Mouse (Mus musculus) lung, embryonic 15.5 days (tissue): ENCODE results near the gene Gpn3. TPM values are rescaled to one million over a fixed set of nuclear protein-coding genes. Genes with fewer than 3 reads are reported as not detected.
A peak's percentile ranks its signal among the peaks of the same experiment; 100 is the strongest.
"Not testable (repeated sequence)": the region's sequence is repeated elsewhere in the genome, so short reads cannot be mapped to it uniquely, and the experiment has no call there.

Experiments used
- ATAC-seq: fragments of 200-750 bp; cut with Nextera tagmentation; 2 replicates; pipeline ENCODE4 v1.8.0; 2017; ENCODE audit warnings: moderate number of reproducible peaks, borderline replicate concordance; ENCODE audit not compliant: low FRiP score, low TSS enrichment; ENCODE audit errors: extremely low read depth
- H3K27ac ChIP-seq: fragments of 300-500 bp; sonication (generic); 2 replicates; pipeline ENCODE4 v1.5.1; 2015; ENCODE audit warnings: moderate library complexity, mild to moderate bottlenecking, inconsistent platforms
- H3K27me3 ChIP-seq: fragments of 300-500 bp; sonication (generic); 2 replicates; pipeline ENCODE4 v1.6.1; 2015; ENCODE audit warnings: inconsistent platforms
- H3K36me3 ChIP-seq: fragments of 300-500 bp; sonication (generic); 2 replicates; pipeline ENCODE4 v1.6.1; 2015; ENCODE audit warnings: inconsistent platforms
- H3K4me1 ChIP-seq: fragments of 300-500 bp; sonication (generic); 2 replicates; pipeline ENCODE4 v1.6.1; 2015; ENCODE audit warnings: inconsistent platforms
- H3K4me2 ChIP-seq: fragments of 300-500 bp; sonication (generic); 2 replicates; pipeline ENCODE4 v1.6.1; 2015; ENCODE audit warnings: inconsistent platforms, mild to moderate bottlenecking, moderate library complexity
- H3K4me3 ChIP-seq: fragments of 300-500 bp; sonication (generic); 2 replicates; pipeline ENCODE4 v1.5.1; 2015; ENCODE audit warnings: mild to moderate bottlenecking, inconsistent platforms
- H3K9ac ChIP-seq: fragments of 300-500 bp; sonication (generic); 2 replicates; pipeline ENCODE4 v1.6.1; 2015; ENCODE audit warnings: inconsistent platforms
- H3K9me3 ChIP-seq: fragments of 300-500 bp; sonication (generic); 2 replicates; pipeline ENCODE4 v1.6.1; 2016; ENCODE audit warnings: inconsistent platforms
- WGBS: fragments of 180-500 bp; shearing (Covaris S2); methylation state at CpG from one replicate; pipeline ENCODE4 v1.1.7; 2015; 5-methylcytosine and 5-hydroxymethylcytosine counted together
- polyA plus RNA-seq: library from polyadenylated mRNA; unstranded; fragments of >200 nt; fragmentation: Nextera tagmentation; extraction: Ambion mirVana; gene quantifications from 2 replicates; pipeline ENCODE4 v1.2.1, GENCODE M21; 2015

The Gpn3 gene
- polyA plus RNA-seq, 1 experiment from 2014 or later, result 70.5 TPM

DNA sequence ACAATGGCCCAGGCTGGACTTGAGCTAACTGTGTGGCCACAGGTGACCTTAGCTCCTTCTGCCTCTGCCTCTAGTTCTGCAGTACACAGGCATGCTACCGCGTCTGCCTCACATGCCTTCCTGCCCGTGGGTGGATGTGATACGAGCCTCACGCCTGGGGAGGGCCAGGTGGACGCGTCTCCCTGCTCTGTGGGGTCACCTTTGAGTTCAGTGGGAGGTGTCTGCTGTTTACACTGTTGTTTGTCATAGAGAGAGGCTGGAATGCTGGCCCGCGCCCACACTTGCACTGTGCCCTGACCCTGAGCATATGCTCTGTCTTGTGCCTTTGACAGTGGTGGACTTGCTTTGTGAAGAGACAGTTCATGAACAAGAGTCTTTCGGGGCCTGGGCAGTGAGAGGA lies 33.9 kb downstream of the Gpn3 start:
- Histone ChIP-seq H3K36me3 (peaks cover 64% of the 10 kb centered on the region), H3K4me3 (no peak overlapping the region), H3K27ac (no peak overlapping the region), H3K9ac (no peak overlapping the region), H3K27me3 (no peaks in the 10 kb centered on the region), H3K9me3 (no peaks in the 10 kb centered on the region), H3K4me2 (no peak overlapping the region), H3K4me1 (0 out of 2 replicates have a peak, but pooled peaks cover 10% of the 10 kb centered on the region)
- 90% methylated on average over 10 of the region's 10 CpGs for WGBS
- ATAC-seq, result no peak

DNA sequence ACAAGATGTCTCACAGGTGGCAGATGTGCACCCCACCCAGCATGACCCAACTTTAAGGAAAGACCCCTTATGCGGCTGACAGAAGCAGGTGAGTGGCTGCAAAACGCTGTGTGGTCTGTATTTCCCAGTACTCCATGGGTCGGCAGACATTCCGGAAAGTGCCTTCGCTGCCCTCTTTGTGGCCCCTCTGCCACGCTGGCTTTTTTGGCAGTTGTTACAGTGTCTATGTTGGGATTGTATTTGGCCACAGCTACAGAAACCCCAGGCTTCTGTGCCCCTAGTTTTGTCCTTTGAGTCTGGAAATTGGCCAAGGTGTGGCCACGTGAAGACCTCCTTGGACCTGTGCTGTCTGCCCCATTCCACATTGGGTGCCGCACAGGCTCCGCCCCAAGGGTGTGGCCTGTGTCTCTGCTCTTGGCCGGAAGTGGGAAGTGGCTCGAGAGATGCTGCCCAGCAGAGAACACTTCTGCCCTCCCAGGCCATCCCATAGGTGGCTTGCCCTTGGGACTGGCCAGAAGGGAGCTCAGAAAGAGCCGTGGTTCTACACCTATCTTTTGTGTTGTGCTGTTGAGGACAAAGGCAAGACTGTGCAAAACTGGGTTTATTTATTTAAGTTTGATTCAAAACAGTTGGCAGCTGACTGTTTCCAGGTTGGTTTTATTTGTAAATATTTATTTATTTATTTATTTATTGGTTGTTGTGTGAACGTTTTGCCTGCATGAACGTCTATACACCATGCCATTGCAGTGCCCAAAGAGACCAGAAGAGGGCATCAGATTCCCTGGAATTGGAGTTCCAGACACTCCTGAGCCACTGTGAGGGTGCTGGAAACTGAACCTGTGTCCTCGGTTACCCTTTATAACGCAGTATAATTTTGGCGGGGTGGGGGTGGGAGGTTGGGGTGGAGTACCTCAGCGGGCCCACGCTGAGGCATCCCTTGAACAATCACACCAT lies 38.3 kb downstream of the Gpn3 start:
- Histone ChIP-seq H3K36me3 (peaks cover 31% of the 10 kb centered on the region), H3K4me1 (0 out of 2 replicates have a peak, but pooled peaks cover 4% of the 10 kb centered on the region), H3K27me3 (no peaks in the 10 kb centered on the region), H3K4me3 (no peak overlapping the region), H3K4me2 (no peak overlapping the region), H3K9ac (no peak overlapping the region), H3K27ac (no peak overlapping the region), H3K9me3 (no peaks in the 10 kb centered on the region)
- ATAC-seq, result no peak
- 84% methylated on average over 19 of the region's 19 CpGs for WGBS

DNA sequence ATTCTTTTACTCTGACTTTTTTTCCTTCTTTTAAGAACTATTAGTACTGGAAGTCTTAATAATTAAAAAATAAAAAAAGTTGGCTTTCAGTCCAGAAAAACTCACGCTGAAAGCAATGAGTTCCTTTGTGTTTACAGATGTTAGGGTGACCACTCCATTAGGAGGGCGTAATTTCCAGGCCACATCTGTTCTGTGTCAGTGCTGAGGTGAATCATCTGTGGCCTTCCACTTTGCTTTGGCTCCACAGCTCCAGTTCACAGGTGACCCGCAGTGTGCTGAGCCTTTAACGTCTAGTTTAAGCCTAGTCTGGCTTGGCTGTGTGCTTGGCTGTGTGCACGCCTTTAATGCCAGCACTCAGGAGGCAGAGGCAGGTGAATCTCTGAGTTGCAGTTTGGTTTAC lies 40.2 kb downstream of the Gpn3 start:
- H3K27me3 ChIP-seq, result no peaks in the 10 kb centered on the region

DNA sequence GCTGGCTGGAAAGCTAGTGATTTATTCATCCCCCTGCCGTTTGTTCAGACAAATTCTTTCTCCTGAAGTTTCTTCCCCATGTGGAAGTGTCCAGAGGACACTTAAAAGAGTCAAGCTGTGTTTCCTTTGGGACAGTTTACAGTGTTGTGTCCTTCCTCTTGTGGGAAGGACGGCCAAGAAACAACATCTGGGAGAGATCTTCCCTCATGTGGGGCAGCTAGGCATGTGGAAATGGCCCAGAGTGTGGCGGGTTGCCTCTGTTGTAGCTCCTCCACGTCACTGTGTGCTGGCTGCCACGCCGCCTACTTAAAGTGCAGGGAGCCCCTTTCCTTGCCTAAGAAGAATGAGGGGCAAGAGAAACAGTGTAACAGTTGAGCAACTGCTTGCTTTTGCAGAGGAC lies 41.1 kb downstream of the Gpn3 start:
- Histone ChIP-seq H3K4me3 (no peak overlapping the region), H3K9me3 (no peaks in the 10 kb centered on the region), H3K36me3 (0 out of 2 replicates have a peak, but pooled peaks cover 4% of the 10 kb centered on the region), H3K27ac (no peak overlapping the region), H3K4me2 (no peak overlapping the region), H3K9ac (no peak overlapping the region), H3K4me1 (0 out of 2 replicates have a peak, but pooled peaks cover 4% of the 10 kb centered on the region), H3K27me3 (no peaks in the 10 kb centered on the region)
- WGBS, result 35% methylated on average over 6 of the region's 6 CpGs
- ATAC-seq, result peak; percentile 80; the same call in 1 of the 2 replicates

More for the DNA sequence above, 40.2 kb downstream of the Gpn3 start:
- H3K4me3 ChIP-seq, result no peak overlapping the region
- H3K27ac ChIP-seq, result no peak overlapping the region
- 0 out of 2 replicates have a peak, but pooled peaks cover 4% of the 10 kb centered on the region for H3K4me1 ChIP-seq
- no peak for ATAC-seq
- 64% methylated on average over 5 of the region's 5 CpGs for WGBS
- H3K4me2 ChIP-seq, result no peak overlapping the region
- no peaks in the 10 kb centered on the region for H3K9me3 ChIP-seq
- peaks cover 12% of the 10 kb centered on the region for H3K36me3 ChIP-seq
- H3K9ac ChIP-seq, result no peak overlapping the region

DNA sequence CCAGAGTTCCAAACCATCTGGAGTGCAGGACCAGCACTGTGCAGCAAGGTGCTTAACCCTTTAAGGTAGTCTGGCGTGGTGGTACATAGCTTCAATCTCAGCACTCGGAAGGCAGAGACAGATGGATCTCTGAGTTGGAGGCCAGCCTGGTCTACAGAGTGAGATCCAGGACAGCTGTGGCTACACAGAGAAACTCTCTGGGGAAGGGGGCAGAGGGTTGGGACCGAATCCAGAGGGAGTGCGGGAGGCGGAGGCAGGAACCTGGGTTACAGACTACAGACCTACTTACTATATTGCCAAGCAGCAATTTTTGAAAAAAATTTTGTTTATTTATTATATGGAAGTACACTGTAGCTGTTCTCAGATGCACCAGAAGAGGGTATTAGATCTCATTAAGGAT lies 42.7 kb downstream of the Gpn3 start:
- Histone ChIP-seq H3K27me3 (no peaks in the 10 kb centered on the region), H3K4me2 (no peak overlapping the region), H3K27ac (no peak overlapping the region), H3K4me3 (no peak overlapping the region), H3K9ac (no peak overlapping the region), H3K36me3 (0 out of 2 replicates have a peak, but pooled peaks cover 4% of the 10 kb centered on the region), H3K4me1 (0 out of 2 replicates have a peak, but pooled peaks cover 4% of the 10 kb centered on the region), H3K9me3 (no peaks in the 10 kb centered on the region)
- ATAC-seq, result no peak
- 83% methylated on average over 5 of the region's 5 CpGs for WGBS

DNA sequence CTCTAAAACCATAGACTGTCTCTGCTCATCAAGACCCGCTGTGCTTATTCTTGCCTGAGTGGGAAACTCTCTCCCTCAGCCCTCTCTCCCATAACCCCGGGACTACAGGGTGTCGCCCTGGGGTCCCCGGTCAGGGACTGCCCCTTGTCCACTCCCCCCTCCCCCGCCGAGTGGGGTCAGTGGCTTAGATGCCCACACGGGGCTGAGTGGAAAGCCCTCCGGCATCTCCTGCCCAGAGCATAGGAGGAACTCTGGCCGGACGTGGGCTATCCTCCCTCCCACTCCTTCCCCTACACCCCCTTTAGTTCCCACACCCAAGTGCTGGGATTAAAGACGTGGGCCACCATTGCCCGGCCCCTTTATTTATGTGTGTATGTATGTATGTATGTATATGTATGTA lies 43.8 kb downstream of the Gpn3 start:
- ATAC-seq, result no peak

DNA sequence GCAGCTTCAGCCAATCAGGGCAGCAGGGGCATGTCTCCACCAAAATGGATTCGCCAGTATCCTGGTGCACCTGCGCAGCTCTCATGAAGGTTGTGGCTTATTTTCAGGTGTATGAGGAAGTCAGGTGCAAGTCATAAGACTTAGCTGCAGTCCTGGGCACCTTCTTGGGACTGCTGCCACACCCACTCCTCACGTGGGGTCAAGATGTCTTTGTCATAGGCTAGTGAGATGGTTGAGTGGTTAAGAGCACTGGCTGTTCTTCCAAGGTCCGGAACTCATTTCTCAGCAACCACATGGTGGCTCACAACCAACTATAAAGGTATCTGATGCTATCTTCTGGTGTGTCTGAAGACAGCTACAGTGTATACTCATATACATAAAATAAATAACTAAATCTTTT lies 49.0 kb downstream of the Gpn3 start:
- H3K4me1 ChIP-seq, result peaks cover 23% of the 10 kb centered on the region
- not testable (repeated sequence) for H3K4me3 ChIP-seq, H3K9me3 ChIP-seq, H3K27ac ChIP-seq, H3K36me3 ChIP-seq, ATAC-seq, H3K9ac ChIP-seq, H3K27me3 ChIP-seq, H3K4me2 ChIP-seq
- 54% methylated on average over 4 of the region's 4 CpGs for WGBS

More for the DNA sequence above, 43.8 kb downstream of the Gpn3 start:
- Histone ChIP-seq H3K27me3 (no peaks in the 10 kb centered on the region), H3K9ac (no peak overlapping the region), H3K36me3 (no peaks in the 10 kb centered on the region), H3K9me3 (no peaks in the 10 kb centered on the region), H3K4me3 (no peak overlapping the region), H3K4me1 (0 out of 2 replicates have a peak, but pooled peaks cover 4% of the 10 kb centered on the region), H3K27ac (no peak overlapping the region), H3K4me2 (no peak overlapping the region)
- 85% methylated on average over 12 of the region's 12 CpGs for WGBS

DNA sequence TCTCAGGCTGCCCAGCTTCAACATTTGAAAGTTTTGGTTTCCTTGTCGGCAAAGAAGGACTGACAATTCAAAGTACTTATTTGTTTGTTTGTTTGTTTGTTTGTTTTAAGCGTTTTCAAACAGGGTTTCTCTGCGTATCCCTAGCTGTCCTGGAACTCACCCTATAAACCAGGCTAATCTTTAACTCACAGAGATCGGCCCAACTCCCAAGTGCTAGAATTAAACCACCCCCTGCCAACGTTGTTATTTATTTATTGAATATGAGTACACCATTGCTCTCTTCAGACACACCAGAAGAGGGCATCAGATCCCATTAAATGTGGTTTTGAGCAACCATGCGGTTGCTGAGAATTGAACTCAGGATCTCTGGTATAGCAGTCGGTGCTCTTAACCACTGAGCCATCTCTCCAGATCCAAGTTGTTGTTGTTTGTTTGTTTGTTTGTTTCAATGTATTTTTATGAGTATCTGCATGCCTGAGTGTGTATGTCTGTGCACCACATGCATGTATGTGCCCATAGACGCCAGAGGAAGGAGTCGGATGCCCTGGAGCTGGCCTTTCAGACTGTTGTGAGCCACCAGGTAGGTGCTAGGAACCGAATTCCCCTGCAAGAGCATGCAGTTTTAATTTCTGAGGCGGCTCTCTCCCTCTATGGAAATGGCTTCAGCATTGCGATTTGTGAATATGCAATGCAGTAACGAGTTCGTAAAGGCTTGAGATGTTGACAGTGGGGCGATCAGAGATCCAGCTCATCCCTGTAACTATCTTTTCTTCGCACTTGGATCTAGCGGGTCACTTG lies 49.8 kb downstream of the Gpn3 start, which contains the start of gene Anapc7:
Gene Anapc7, plus strand, starts transcription at position 423 of the 798 bp plus-strand sequence.
- ATAC-seq, result no peak
- H3K4me3 ChIP-seq, result peak within 1 kb of the TSS; percentile 95
- H3K9me3 ChIP-seq, result no peaks in the 10 kb centered on the region
- H3K4me1 ChIP-seq, result peaks cover 23% of the 10 kb centered on the region
- no peaks in the 10 kb centered on the region for H3K36me3 ChIP-seq
- peak within 1 kb of the TSS; percentile 95 for H3K9ac ChIP-seq
- 21% methylated on average over 17 of the region's 17 CpGs for WGBS
- H3K27me3 ChIP-seq, result no peaks in the 10 kb centered on the region
- H3K4me2 ChIP-seq, result peak within 1 kb of the TSS; percentile 85
- peak within 1 kb of the TSS; percentile 90 for H3K27ac ChIP-seq

DNA sequence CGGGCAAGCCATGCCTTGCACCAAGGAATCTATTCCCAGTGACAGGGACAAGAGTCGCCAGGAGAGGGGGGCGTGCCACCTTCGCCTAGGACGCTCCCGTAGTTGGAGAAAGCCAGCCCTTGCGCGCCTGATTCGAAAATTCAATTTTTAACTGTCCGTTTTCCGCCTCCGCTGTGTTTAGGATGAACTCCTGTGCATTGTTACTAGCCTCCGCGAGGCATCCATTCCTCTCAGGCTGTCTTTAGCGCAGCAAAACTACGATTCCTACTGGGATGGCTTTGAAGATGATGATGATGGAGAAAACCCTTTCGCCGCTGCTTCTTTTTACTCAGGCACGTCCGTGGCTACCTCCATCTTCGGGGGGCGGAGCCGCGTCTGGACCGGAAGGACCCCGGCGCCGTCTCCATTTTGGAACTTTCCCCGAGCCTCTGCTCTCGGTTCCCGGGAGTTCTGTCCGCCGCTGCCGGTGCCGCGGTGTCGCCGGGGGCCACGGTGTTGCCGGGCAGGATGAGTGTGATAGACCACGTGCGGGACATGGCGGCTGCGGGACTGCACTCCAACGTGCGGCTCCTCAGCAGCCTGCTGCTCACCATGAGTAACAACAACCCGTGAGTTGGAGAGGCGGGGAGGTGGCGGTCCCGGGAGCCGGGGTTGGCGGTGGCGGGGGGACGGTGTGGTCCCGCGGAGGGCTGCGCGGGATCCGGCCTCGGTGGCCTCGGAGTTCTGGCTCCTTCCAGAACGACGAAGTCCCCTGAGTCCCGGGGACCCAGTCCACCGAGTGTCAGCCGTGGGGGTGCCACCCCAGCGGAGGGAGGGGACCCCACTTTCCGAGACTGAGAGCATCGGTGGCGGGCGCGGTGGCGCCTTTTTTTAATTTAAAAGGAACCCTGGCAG lies 50.6 kb downstream of the Gpn3 start:
- H3K9me3 ChIP-seq, result no peaks in the 10 kb centered on the region
- no peaks in the 10 kb centered on the region for H3K27me3 ChIP-seq
- peak overlapping the region; percentile 85 for H3K4me2 ChIP-seq
- peak overlapping the region; percentile 95 for H3K4me3 ChIP-seq
- H3K27ac ChIP-seq, result peak overlapping the region; percentile 90
- no peaks in the 10 kb centered on the region for H3K36me3 ChIP-seq
- WGBS, result under 1% methylated on average over 73 of the region's 73 CpGs
- peaks cover 23% of the 10 kb centered on the region for H3K4me1 ChIP-seq
- peak overlapping the region; percentile 95 for H3K9ac ChIP-seq
- peak; percentile 88 for ATAC-seq

DNA sequence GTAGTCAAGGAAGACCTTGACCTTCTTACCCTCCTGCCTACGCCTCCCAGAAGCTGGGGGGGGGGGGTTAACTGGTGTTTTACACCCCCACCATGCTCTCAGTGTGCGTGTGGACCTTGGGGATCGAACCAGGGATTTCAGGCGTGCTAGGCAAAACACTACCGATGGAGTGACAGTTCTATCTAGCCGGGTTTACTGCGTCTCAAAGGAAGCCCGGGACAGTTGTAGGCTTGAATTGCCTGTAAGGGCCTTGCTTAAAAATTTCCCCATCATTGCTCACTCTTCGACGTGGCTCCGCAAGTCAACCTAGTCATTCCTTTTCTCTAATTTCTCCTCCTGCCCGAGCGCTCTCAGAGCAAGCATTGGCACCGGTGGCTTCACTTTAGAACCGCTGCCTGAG lies 51.4 kb downstream of the Gpn3 start:
- 26% methylated on average over 15 of the region's 15 CpGs for WGBS
- peak overlapping the region; percentile 95 for H3K4me3 ChIP-seq
- H3K27ac ChIP-seq, result no peak overlapping the region
- H3K9ac ChIP-seq, result peak overlapping the region; percentile 95
- H3K9me3 ChIP-seq, result no peaks in the 10 kb centered on the region
- ATAC-seq, result peak; percentile 33; the same call in 1 of the 2 replicates
- H3K36me3 ChIP-seq, result peaks cover 3% of the 10 kb centered on the region; the same call in 1 of the 2 replicates
- no peaks in the 10 kb centered on the region for H3K27me3 ChIP-seq
- H3K4me2 ChIP-seq, result peak overlapping the region; percentile 85
- peaks cover 23% of the 10 kb centered on the region for H3K4me1 ChIP-seq

DNA sequence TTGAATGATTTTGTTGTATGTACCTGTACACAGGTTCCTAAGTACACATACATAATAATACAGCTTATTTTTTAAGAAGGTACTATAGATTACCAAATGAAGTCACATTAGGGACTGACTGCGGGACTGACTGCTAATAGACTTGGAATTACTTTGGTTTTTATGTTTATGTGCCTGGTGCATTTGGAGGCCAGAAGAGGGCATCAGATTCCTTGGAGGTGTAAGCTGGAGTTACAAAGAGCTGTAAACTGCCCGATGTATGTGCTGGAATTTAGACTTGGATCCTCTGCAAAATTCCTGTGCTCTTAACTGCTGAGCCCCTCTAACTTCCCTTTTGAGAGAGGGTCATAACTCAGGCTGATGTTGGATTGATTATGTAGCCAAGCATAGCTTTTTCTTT lies 53.9 kb downstream of the Gpn3 start:
- 83% methylated on average over 2 of the region's 2 CpGs for WGBS
- Histone ChIP-seq H3K4me2 (no peak overlapping the region), H3K36me3 (peaks cover 28% of the 10 kb centered on the region), H3K4me1 (peaks cover 23% of the 10 kb centered on the region), H3K4me3 (no peak overlapping the region), H3K27ac (no peak overlapping the region), H3K9ac (no peak overlapping the region), H3K9me3 (no peaks in the 10 kb centered on the region), H3K27me3 (no peaks in the 10 kb centered on the region)
- no peak for ATAC-seq
